Mouse (Mus musculus): Measurements from ENCODE around the gene Cxcl2. TPM values are rescaled to one million over a fixed set of nuclear protein-coding genes. Genes with fewer than 3 reads are reported as not detected.

Gene Cxcl2
- polyA plus RNA-seq, 1 experiment, result not detected

GRCm38 (mm10) chr5:90949499-90949898, 45.8 kb downstream of the Cxcl2 start:
- Histone ChIP-seq H3K27me3 (ENCODE audit: control insufficient read depth, insufficient read depth, insufficient read length) (no peaks in the 10 kb centered on the region), H3K4me3 (no peak overlapping the region), H3K36me3 (ENCODE audit: control insufficient read depth, insufficient read depth) (no peaks in the 10 kb centered on the region), H3K79me2 (ENCODE audit: control insufficient read depth, insufficient read depth) (no peaks in the 10 kb centered on the region), H3ac (ENCODE audit: control insufficient read depth, insufficient read length) (no peak overlapping the region), H3K4me2 (ENCODE audit: low read depth) (no peak overlapping the region)
- TF ChIP-seq USF1 (IDR thresholded peaks at IDR 0.05; ENCODE audit: low read depth), result no peak
- no peak for TF ChIP-seq MYOD1 (IDR thresholded peaks at IDR 0.05; ENCODE audit: control insufficient read depth in 1 of 3, insufficient read length in 2 of 3, low read depth in 2 of 3)

- TF ChIP-seq POLR2AphosphoS2 (IDR thresholded peaks at IDR 0.05; ENCODE audit: insufficient read length, low read depth) (no peak), E2F4 (IDR thresholded peaks at IDR 0.05; ENCODE audit: insufficient read depth) (no peak)
Observed at GRCm38 (mm10) chr5:90951475-90951874, 47.8 kb downstream of the Cxcl2 start.

GRCm38 (mm10) chr5:90952731-90953481, 49.2 kb downstream of the Cxcl2 start:
- no peak overlapping the region for H3K4me2 ChIP-seq (ENCODE audit: low read depth)
- H3ac ChIP-seq (ENCODE audit: control insufficient read depth, insufficient read length), result no peak overlapping the region
- no peaks in the 10 kb centered on the region for H3K79me2 ChIP-seq (ENCODE audit: control insufficient read depth, insufficient read depth)
- H3K27me3 ChIP-seq (ENCODE audit: control insufficient read depth, insufficient read depth, insufficient read length), result no peaks in the 10 kb centered on the region
- H3K36me3 ChIP-seq (ENCODE audit: control insufficient read depth, insufficient read depth), result no peaks in the 10 kb centered on the region
- TF ChIP-seq E2F4 (IDR thresholded peaks at IDR 0.05; ENCODE audit: insufficient read depth) (no peak), POLR2A (IDR thresholded peaks at IDR 0.05; ENCODE audit: insufficient read length, low read depth) (no peak), CEBPB (IDR thresholded peaks at IDR 0.05; ENCODE audit: insufficient read depth, poor library complexity, severe bottlenecking) (no peak), TCF12 (IDR thresholded peaks at IDR 0.05; ENCODE audit: insufficient read depth, poor library complexity, severe bottlenecking) (no peak), POLR2AphosphoS2 (IDR thresholded peaks at IDR 0.05; ENCODE audit: insufficient read length, low read depth) (no peak), MAX (IDR thresholded peaks at IDR 0.05; ENCODE audit: low read depth) (no peak), USF1 (IDR thresholded peaks at IDR 0.05; ENCODE audit: low read depth) (no peak), MYOD1 (IDR thresholded peaks at IDR 0.05; ENCODE audit: control insufficient read depth in 1 of 3, insufficient read length in 2 of 3, low read depth in 2 of 3) (no peak), MYOG (IDR thresholded peaks at IDR 0.05; ENCODE audit: control insufficient read depth in 1 of 3, insufficient read depth in 1 of 3, insufficient read length in 2 of 3, low read depth in 2 of 3) (no peak)
- no peak overlapping the region for H3K4me3 ChIP-seq

More at GRCm38 (mm10) chr5:90951475-90951874, 47.8 kb downstream of the Cxcl2 start:
- Histone ChIP-seq H3K4me3 (no peak overlapping the region), H3K36me3 (ENCODE audit: control insufficient read depth, insufficient read depth) (no peaks in the 10 kb centered on the region), H3K27me3 (ENCODE audit: control insufficient read depth, insufficient read depth, insufficient read length) (no peaks in the 10 kb centered on the region), H3K4me2 (ENCODE audit: low read depth) (no peak overlapping the region), H3ac (ENCODE audit: control insufficient read depth, insufficient read length) (no peak overlapping the region), H3K79me2 (ENCODE audit: control insufficient read depth, insufficient read depth) (no peaks in the 10 kb centered on the region)

Other genes starting within 250 kb of the Cxcl2 start
- gene Cxcl5, start 144.5 kb upstream of the Cxcl2 start, polyA plus RNA-seq (2012; fragmentation: generic; extraction: Trizol), result 0.06 TPM
- 0.08 TPM for gene Ppbp, start 135.4 kb upstream of the Cxcl2 start, polyA plus RNA-seq (2012; fragmentation: generic; extraction: Trizol)
- gene Pf4, start 131.4 kb upstream of the Cxcl2 start, polyA plus RNA-seq (2012; fragmentation: generic; extraction: Trizol), result not detected
- gene Cxcl3, start 117.8 kb upstream of the Cxcl2 start, polyA plus RNA-seq (2012; fragmentation: generic; extraction: Trizol), result not detected
- not detected for gene Cxcl15, start 109.3 kb upstream of the Cxcl2 start, polyA plus RNA-seq (2012; fragmentation: generic; extraction: Trizol)
- 0.90 TPM for gene Cxcl1, start 12.6 kb upstream of the Cxcl2 start, polyA plus RNA-seq (2012; fragmentation: generic; extraction: Trizol)
- 11.9 TPM for gene Mthfd2l, start 27.2 kb downstream of the Cxcl2 start, polyA plus RNA-seq (2012; fragmentation: generic; extraction: Trizol)
- gene Epgn, start 123.6 kb downstream of the Cxcl2 start, polyA plus RNA-seq (2012; fragmentation: generic; extraction: Trizol), result 0.08 TPM
- gene Ereg, start 170.8 kb downstream of the Cxcl2 start, polyA plus RNA-seq (2012; fragmentation: generic; extraction: Trizol), result 1.6 TPM
- gene Areg, start 235.7 kb downstream of the Cxcl2 start, polyA plus RNA-seq (2012; fragmentation: generic; extraction: Trizol), result 21.9 TPM